Mouse (Mus musculus) stomach, postnatal 0 days (tissue): ENCODE data around the gene Eef2k.

Experiments used
- CTCF ChIP-seq: IDR thresholded peaks from 2 replicates; pipeline ENCODE4 v1.5.1; 2016; ENCODE audit warnings: antibody characterized with exemption, low read depth, mild to moderate bottlenecking, moderate library complexity
- EP300 ChIP-seq: optimal IDR thresholded peaks from 2 replicates; pipeline ENCODE3; 2016; ENCODE audit warnings: antibody characterized with exemption

DNA sequence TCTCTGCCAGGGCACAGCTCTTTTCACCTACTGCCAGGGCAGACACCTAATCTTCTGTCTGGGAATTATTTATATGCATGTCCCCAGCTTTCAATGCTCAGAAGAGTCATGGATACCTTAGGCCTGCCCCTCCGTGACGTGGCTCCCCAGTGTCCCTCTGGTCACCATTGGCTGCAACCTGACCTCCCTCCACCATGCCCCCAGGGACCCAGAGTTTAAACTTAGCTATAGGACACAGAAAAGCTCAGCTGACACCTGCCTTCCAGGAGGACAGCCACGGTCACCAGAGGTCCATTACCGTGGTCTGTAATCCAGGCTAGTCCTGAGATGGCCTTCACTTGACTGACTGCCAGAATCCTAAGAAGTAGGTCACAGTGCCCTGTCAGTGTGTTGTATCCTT lies 23.2 kb upstream of the Eef2k start:
- TF ChIP-seq CTCF = no peak
- TF ChIP-seq EP300 = no peak
